Mouse (Mus musculus): ENCODE data around the gene Tnpo2. TPM values are rescaled to one million over a fixed set of nuclear protein-coding genes. Genes with fewer than 3 reads are reported as not detected.

The Tnpo2 gene
- polyA plus RNA-seq, 1 experiment from 2014 or later = 17.7 TPM

DNA sequence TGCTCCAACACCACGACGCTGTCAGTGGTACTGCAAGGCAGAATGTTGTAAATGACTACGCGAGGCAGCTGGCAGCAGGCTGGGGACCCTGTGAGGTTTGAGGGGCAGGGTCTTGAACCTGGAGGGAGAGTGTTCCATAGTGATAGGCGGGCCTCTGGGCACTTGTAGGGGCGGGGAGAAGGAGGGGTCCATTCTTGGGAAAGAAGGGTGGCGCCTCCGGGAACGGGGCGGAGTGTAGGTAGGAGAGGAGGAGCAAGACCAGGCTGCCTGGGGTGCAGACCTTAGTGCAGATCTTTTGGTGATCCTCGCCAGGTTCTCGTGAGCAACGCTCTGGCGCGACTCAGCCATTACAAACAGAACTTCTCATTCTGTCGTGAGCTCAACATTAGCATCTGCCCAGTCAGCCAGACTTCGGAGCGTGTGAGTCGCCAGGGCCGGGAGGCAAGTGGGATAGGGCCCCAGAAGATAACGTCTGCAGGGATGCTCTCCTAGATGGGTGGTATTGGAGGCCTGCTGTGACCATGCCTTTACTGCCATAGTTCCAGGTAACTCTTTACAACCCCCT lies 54.9 kb downstream of the Tnpo2 start:
- H3K27ac ChIP-seq (ENCODE audit: low read depth, low read length) = no peak overlapping the region
- H3K9ac ChIP-seq (ENCODE audit: low read depth, low read length) = no peak overlapping the region
- WGBS = 50% methylated on average over 21 of the region's 21 CpGs
- ATAC-seq (replicated peaks; ENCODE audit: low FRiP score) (no peak; the same call in 1 of the 2 replicates), DNase-seq (ENCODE audit: low spot score) (no peak)
- H3K27me3 ChIP-seq (replicated peaks; ENCODE audit: control insufficient read depth, insufficient read depth, low read length) = no peaks in the 10 kb centered on the region
- H3K4me3 ChIP-seq (ENCODE audit: low read depth, low read length) = no peak overlapping the region
- no peaks in the 10 kb centered on the region for H3K9me3 ChIP-seq (ENCODE audit: control insufficient read depth, low read length)
- no peak overlapping the region for H3K4me2 ChIP-seq
- H3K36me3 ChIP-seq (ENCODE audit: control insufficient read depth, insufficient read depth, low read length) = peaks cover 14% of the 10 kb centered on the region; the same call in 1 of the 2 replicates
- H3K4me1 ChIP-seq (replicated peaks; ENCODE audit: control insufficient read depth, insufficient read depth, low read length) = no peaks in the 10 kb centered on the region

DNA sequence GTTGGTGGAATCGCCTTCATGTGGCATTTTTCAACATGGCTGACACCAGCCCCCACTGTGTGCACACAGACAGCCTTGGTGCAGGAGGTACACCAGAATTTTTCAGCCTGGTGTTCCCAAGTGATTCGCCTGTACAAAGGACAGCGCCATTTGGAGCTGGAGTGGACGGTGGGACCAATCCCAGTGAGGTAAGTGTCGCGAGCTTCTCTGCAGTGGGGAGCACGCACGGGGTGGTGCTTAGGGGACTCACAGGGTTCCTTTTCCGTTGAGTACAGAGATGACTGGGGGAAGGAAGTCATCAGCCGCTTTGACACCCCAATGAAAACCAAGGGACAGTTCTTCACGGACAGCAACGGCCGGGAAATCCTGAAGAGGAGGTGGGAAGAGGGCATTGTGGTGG lies 58.3 kb downstream of the Tnpo2 start:
- H3K36me3 ChIP-seq (ENCODE audit: control insufficient read depth, insufficient read depth, low read length) = peaks cover 14% of the 10 kb centered on the region; the same call in 1 of the 2 replicates
- no peak for DNase-seq (ENCODE audit: low spot score)

DNA sequence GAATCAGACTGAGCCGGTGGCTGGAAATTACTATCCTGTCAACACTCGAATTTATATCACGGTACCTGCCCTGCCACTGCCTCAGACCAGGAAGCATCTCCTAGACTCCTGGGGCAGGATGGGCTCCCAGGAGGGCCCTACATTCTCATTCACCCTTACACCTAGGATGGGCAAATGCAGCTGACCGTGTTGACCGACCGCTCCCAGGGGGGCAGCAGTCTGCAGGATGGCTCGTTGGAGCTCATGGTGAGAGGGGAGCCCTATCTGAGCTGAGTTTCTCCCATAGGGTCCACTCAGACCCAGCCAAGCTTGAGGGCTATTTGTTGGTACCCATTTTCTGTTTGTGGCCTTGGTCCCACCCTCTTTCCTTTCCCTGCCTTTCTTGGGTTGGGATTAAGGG lies 58.9 kb downstream of the Tnpo2 start:
- 92% methylated on average over 7 of the region's 7 CpGs for WGBS

More for the DNA sequence above, 58.3 kb downstream of the Tnpo2 start:
- H3K4me2 ChIP-seq = no peak overlapping the region
- H3K9me3 ChIP-seq (ENCODE audit: control insufficient read depth, low read length) = no peaks in the 10 kb centered on the region
- H3K27ac ChIP-seq (ENCODE audit: low read depth, low read length) = no peak overlapping the region
- H3K27me3 ChIP-seq (replicated peaks; ENCODE audit: control insufficient read depth, insufficient read depth, low read length) = no peaks in the 10 kb centered on the region
- no peaks in the 10 kb centered on the region for H3K4me1 ChIP-seq (replicated peaks; ENCODE audit: control insufficient read depth, insufficient read depth, low read length)
- H3K4me3 ChIP-seq (ENCODE audit: low read depth, low read length) = no peak overlapping the region
- no peak for ATAC-seq (replicated peaks; ENCODE audit: low FRiP score)
- 91% methylated on average over 13 of the region's 13 CpGs for WGBS
- no peak overlapping the region for H3K9ac ChIP-seq (ENCODE audit: low read depth, low read length)

DNA sequence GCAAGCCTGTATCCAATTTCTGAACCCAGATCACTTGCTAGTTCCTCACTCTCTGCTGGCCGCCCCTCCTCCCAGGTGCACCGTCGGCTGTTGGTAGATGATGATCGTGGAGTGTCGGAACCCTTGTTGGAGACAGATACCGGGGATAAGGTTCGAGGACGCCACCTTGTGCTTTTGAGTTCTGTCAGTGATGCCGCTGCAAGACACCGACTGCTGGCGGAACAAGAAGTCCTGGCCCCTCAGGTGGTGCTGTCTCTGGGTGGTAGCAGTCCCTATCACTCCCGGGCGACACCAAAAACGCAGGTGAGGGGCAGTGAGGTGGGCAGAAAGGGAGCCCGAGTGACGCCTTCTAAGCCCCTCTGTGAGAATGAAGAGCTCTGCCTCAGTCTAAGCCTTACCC lies 59.5 kb downstream of the Tnpo2 start:
- no peak overlapping the region for H3K4me2 ChIP-seq
- no peak overlapping the region for H3K4me3 ChIP-seq (ENCODE audit: low read depth, low read length)
- no peak for ATAC-seq (replicated peaks; ENCODE audit: low FRiP score)
- DNase-seq (ENCODE audit: low spot score) = no peak
- H3K9me3 ChIP-seq (ENCODE audit: control insufficient read depth, low read length) = no peaks in the 10 kb centered on the region
- H3K27ac ChIP-seq (ENCODE audit: low read depth, low read length) = no peak overlapping the region
- H3K4me1 ChIP-seq (replicated peaks; ENCODE audit: control insufficient read depth, insufficient read depth, low read length) = no peaks in the 10 kb centered on the region
- no peaks in the 10 kb centered on the region for H3K27me3 ChIP-seq (replicated peaks; ENCODE audit: control insufficient read depth, insufficient read depth, low read length)
- H3K36me3 ChIP-seq (ENCODE audit: control insufficient read depth, insufficient read depth, low read length) = peaks cover 14% of the 10 kb centered on the region; the same call in 1 of the 2 replicates
- no peak overlapping the region for H3K9ac ChIP-seq (ENCODE audit: low read depth, low read length)
- 87% methylated on average over 16 of the region's 16 CpGs for WGBS

More for the DNA sequence above, 58.9 kb downstream of the Tnpo2 start:
- no peaks in the 10 kb centered on the region for H3K4me1 ChIP-seq (replicated peaks; ENCODE audit: control insufficient read depth, insufficient read depth, low read length)
- H3K9ac ChIP-seq (ENCODE audit: low read depth, low read length) = no peak overlapping the region
- no peak for DNase-seq (ENCODE audit: low spot score)
- H3K27ac ChIP-seq (ENCODE audit: low read depth, low read length) = no peak overlapping the region
- H3K4me2 ChIP-seq = no peak overlapping the region
- H3K36me3 ChIP-seq (ENCODE audit: control insufficient read depth, insufficient read depth, low read length) = peaks cover 14% of the 10 kb centered on the region; the same call in 1 of the 2 replicates
- ATAC-seq (replicated peaks; ENCODE audit: low FRiP score) = no peak
- H3K4me3 ChIP-seq (ENCODE audit: low read depth, low read length) = no peak overlapping the region
- no peaks in the 10 kb centered on the region for H3K27me3 ChIP-seq (replicated peaks; ENCODE audit: control insufficient read depth, insufficient read depth, low read length)
- H3K9me3 ChIP-seq (ENCODE audit: control insufficient read depth, low read length) = no peaks in the 10 kb centered on the region

DNA sequence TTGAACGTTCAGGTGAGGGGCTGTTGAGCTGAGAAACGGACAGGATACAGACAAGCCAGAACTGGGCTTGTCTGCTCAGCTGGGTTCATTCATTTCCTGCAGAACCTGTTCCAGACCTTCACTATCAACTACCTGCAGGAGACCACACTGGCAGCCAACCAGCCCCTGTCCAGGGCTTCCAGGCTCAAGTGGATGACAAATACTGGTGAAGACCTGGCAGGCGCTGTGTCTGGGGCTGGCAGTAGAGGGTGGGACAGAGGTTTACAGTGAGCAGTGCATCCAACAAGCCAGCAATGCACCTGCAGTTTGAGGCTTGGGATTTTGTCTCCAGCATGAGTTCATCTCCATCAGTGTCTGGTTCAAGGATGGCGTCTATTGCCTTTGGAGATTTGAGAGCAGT lies 60.1 kb downstream of the Tnpo2 start:
- Histone ChIP-seq H3K27me3 (replicated peaks; ENCODE audit: control insufficient read depth, insufficient read depth, low read length) (no peaks in the 10 kb centered on the region), H3K4me2 (no peak overlapping the region), H3K4me1 (replicated peaks; ENCODE audit: control insufficient read depth, insufficient read depth, low read length) (no peaks in the 10 kb centered on the region), H3K9me3 (ENCODE audit: control insufficient read depth, low read length) (no peaks in the 10 kb centered on the region), H3K4me3 (ENCODE audit: low read depth, low read length) (no peak overlapping the region), H3K36me3 (ENCODE audit: control insufficient read depth, insufficient read depth, low read length) (peaks cover 14% of the 10 kb centered on the region; the same call in 1 of the 2 replicates), H3K9ac (ENCODE audit: low read depth, low read length) (no peak overlapping the region), H3K27ac (ENCODE audit: low read depth, low read length) (no peak overlapping the region)
- DNase-seq (ENCODE audit: low spot score) = no peak
- ATAC-seq (replicated peaks; ENCODE audit: low FRiP score) = no peak
- 85% methylated on average over 4 of the region's 4 CpGs for WGBS

DNA sequence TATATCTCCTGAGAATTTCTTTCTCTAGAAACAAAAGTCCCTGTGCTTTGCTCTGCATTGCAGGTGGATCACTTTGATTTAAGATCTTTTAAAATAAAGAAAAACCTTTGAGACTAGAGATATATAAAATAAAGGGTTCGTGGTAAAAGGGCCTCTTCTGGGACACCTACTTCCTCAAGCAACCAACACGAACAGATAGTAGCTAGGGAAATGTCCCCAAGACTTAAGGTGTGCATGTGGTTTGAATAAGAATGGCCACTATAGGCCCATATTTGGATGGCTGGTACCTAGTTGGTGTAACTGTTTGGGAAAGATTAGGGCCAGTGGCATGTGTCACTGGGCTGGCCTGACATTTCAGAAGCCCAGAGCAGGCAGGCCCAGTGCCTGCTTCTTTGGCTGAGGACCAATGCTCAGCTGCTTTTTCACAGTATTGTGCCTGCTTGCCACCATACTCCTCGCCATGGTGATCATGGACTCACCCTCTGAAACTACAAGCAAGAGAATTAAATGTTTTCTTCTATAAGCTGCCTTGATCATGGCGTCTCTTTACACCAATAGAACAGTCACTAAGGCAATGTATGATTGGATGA lies 63.5 kb downstream of the Tnpo2 start:
- Histone ChIP-seq H3K9ac (ENCODE audit: low read depth, low read length) (no peak overlapping the region), H3K4me2 (no peak overlapping the region), H3K4me1 (replicated peaks; ENCODE audit: control insufficient read depth, insufficient read depth, low read length) (no peaks in the 10 kb centered on the region), H3K4me3 (ENCODE audit: low read depth, low read length) (no peak overlapping the region), H3K27ac (ENCODE audit: low read depth, low read length) (no peak overlapping the region), H3K9me3 (ENCODE audit: control insufficient read depth, low read length) (no peaks in the 10 kb centered on the region), H3K27me3 (replicated peaks; ENCODE audit: control insufficient read depth, insufficient read depth, low read length) (no peaks in the 10 kb centered on the region), H3K36me3 (ENCODE audit: control insufficient read depth, insufficient read depth, low read length) (peaks cover 11% of the 10 kb centered on the region; the same call in 1 of the 2 replicates)
- 68% methylated on average over 4 of the region's 4 CpGs for WGBS
- ATAC-seq (replicated peaks; ENCODE audit: low FRiP score) (no peak), DNase-seq (ENCODE audit: low spot score) (no peak)

Small RNAs within 50 kb of the gene (microRNA-seq; reads per million reads assigned to microRNA genes)
- gene Mir7070 (ENCODE audit: borderline number of aligned reads) = 2.8 reads per million

Other genes with a start within 250 kb of the Tnpo2 start
- gene Nfix, start 236.6 kb upstream of the Tnpo2 start, polyA plus RNA-seq (2014; fragmentation: Nextera tagmentation; extraction: Ambion mirVana) = 5.0 and 7.1 TPM in 2 replicates
- gene Dand5, start 214.1 kb upstream of the Tnpo2 start, polyA plus RNA-seq (2014; fragmentation: Nextera tagmentation; extraction: Ambion mirVana) = 4.5 and 4.9 TPM in 2 replicates
- 87.8 and 90.6 TPM in 2 replicates for gene Gadd45gip1, start 205.4 kb upstream of the Tnpo2 start, polyA plus RNA-seq (2014; fragmentation: Nextera tagmentation; extraction: Ambion mirVana)
- 188 and 191 TPM in 2 replicates for gene Rad23a, start 196.2 kb upstream of the Tnpo2 start, polyA plus RNA-seq (2014; fragmentation: Nextera tagmentation; extraction: Ambion mirVana)
- gene Calr, start 190.0 kb upstream of the Tnpo2 start, polyA plus RNA-seq (2014; fragmentation: Nextera tagmentation; extraction: Ambion mirVana) = 860 and 893 TPM in 2 replicates
- gene Farsa, start 179.9 kb upstream of the Tnpo2 start, polyA plus RNA-seq (2014; fragmentation: Nextera tagmentation; extraction: Ambion mirVana) = 130 TPM in 2 replicates
- gene Syce2, start 164.8 kb upstream of the Tnpo2 start, polyA plus RNA-seq (2014; fragmentation: Nextera tagmentation; extraction: Ambion mirVana) = 144 and 160 TPM in 2 replicates
- gene Gcdh, start 143.0 kb upstream of the Tnpo2 start, polyA plus RNA-seq (2014; fragmentation: Nextera tagmentation; extraction: Ambion mirVana) = 53.5 and 56.7 TPM in 2 replicates
- 458 and 504 TPM in 2 replicates for gene Klf1, start 135.0 kb upstream of the Tnpo2 start, polyA plus RNA-seq (2014; fragmentation: Nextera tagmentation; extraction: Ambion mirVana)
- gene Dnase2a, start 128.4 kb upstream of the Tnpo2 start, polyA plus RNA-seq (2014; fragmentation: Nextera tagmentation; extraction: Ambion mirVana) = 11.5 and 12.7 TPM in 2 replicates
- 0.14 and 0.29 TPM in 2 replicates for gene Mast1, start 99.6 kb upstream of the Tnpo2 start, polyA plus RNA-seq (2014; fragmentation: Nextera tagmentation; extraction: Ambion mirVana)
- 0.22 and 0.49 TPM in 2 replicates for gene Rtbdn, start 89.9 kb upstream of the Tnpo2 start, polyA plus RNA-seq (2014; fragmentation: Nextera tagmentation; extraction: Ambion mirVana)
- gene Gm49661, start 67.5 kb upstream of the Tnpo2 start, polyA plus RNA-seq (2014; fragmentation: Nextera tagmentation; extraction: Ambion mirVana) = not detected in 2 replicates
- gene Prdx2, start 67.3 kb upstream of the Tnpo2 start, polyA plus RNA-seq (2014; fragmentation: Nextera tagmentation; extraction: Ambion mirVana) = 1,398 and 1,409 TPM in 2 replicates
- 195 and 197 TPM in 2 replicates for gene Rnaseh2a, start 67.1 kb upstream of the Tnpo2 start, polyA plus RNA-seq (2014; fragmentation: Nextera tagmentation; extraction: Ambion mirVana)
- gene Junb, start 58.2 kb upstream of the Tnpo2 start, polyA plus RNA-seq (2014; fragmentation: Nextera tagmentation; extraction: Ambion mirVana) = 21.1 and 23.2 TPM in 2 replicates
- 15.5 and 16.7 TPM in 2 replicates for gene Hook2, start 46.3 kb upstream of the Tnpo2 start, polyA plus RNA-seq (2014; fragmentation: Nextera tagmentation; extraction: Ambion mirVana)
- gene Best2, start 22.4 kb upstream of the Tnpo2 start, polyA plus RNA-seq (2014; fragmentation: Nextera tagmentation; extraction: Ambion mirVana) = 0.13 TPM in 1 of 2 replicates, not detected in the other
- 100 and 103 TPM in 2 replicates for gene Asna1, start 11.6 kb upstream of the Tnpo2 start, polyA plus RNA-seq (2014; fragmentation: Nextera tagmentation; extraction: Ambion mirVana)
- 126 and 138 TPM in 2 replicates for gene Trir, start 10.1 kb upstream of the Tnpo2 start, polyA plus RNA-seq (2014; fragmentation: Nextera tagmentation; extraction: Ambion mirVana)
- gene Fbxw9, start 23.1 kb downstream of the Tnpo2 start, polyA plus RNA-seq (2014; fragmentation: Nextera tagmentation; extraction: Ambion mirVana) = 15.5 and 17.4 TPM in 2 replicates
- gene Gm5741, start 31.1 kb downstream of the Tnpo2 start, polyA plus RNA-seq (2014; fragmentation: Nextera tagmentation; extraction: Ambion mirVana) = not detected in 2 replicates
- 72.5 and 73.8 TPM in 2 replicates for gene Dhps, start 34.8 kb downstream of the Tnpo2 start, polyA plus RNA-seq (2014; fragmentation: Nextera tagmentation; extraction: Ambion mirVana)
- 103 and 105 TPM in 2 replicates for gene Wdr83os, start 43.8 kb downstream of the Tnpo2 start, polyA plus RNA-seq (2014; fragmentation: Nextera tagmentation; extraction: Ambion mirVana)
- gene Wdr83, start 44.4 kb downstream of the Tnpo2 start, polyA plus RNA-seq (2014; fragmentation: Nextera tagmentation; extraction: Ambion mirVana) = 46.4 and 50.4 TPM in 2 replicates
- 38.6 and 40.3 TPM in 2 replicates for gene Man2b1, start 46.4 kb downstream of the Tnpo2 start, polyA plus RNA-seq (2014; fragmentation: Nextera tagmentation; extraction: Ambion mirVana)
- gene Zfp791, start 86.2 kb downstream of the Tnpo2 start, polyA plus RNA-seq (2014; fragmentation: Nextera tagmentation; extraction: Ambion mirVana) = 0.71 and 1.1 TPM in 2 replicates
- not detected in 2 replicates for gene Cks1brt, start 115.0 kb downstream of the Tnpo2 start, polyA plus RNA-seq (2014; fragmentation: Nextera tagmentation; extraction: Ambion mirVana)
- not detected in 2 replicates for gene Olfr371, start 189.1 kb downstream of the Tnpo2 start, polyA plus RNA-seq (2014; fragmentation: Nextera tagmentation; extraction: Ambion mirVana)